Mouse (Mus musculus) heart, adult 2 months (tissue): ENCODE measurements at regions not wholly inside any gene's neighbourhood (a gene's known extent, or its start where the extent isn't known, plus 50 kb on each side); places are given as distances from the start of the nearest gene placed in this dataset.

ENCODE experiments used
- CTCF ChIP-seq: fragments of 200-600 bp; IDR thresholded peaks from 2 replicates; pipeline ENCODE4 v1.8.1; 2022; ENCODE audit warnings: antibody characterized with exemption, mild to moderate bottlenecking, moderate library complexity
- POLR2A ChIP-seq: fragments of 200-500 bp; IDR thresholded peaks from 2 replicates; pipeline ENCODE4 v1.6.1; 2011; ENCODE audit warnings: mild to moderate bottlenecking, low read depth, low read length, control low read depth; ENCODE audit not compliant: insufficient read depth

DNA sequence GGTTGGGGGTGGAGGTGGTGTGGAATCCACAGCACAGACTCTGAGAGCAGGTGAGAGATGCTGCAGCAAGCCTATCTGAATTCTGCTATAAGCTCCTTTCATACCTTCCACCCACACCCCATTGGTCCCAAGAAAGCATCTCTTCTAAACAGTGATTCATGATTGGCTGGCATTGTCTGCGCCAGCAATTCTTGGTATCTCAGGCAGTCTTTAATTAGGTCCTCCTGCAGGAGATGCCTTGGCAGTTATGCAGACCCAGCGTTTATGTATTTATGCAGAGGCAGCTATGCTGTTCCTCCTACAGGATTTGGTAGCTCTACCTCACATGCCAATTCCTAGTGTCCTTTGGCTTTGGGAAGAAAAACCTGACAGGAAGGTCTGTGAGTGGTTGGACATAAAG, 162.9 kb upstream of the Gas1 start:
- TF ChIP-seq CTCF (no peak), POLR2A (no peak)
